Mouse (Mus musculus): ENCODE data around the gene Il15ra. TPM values are rescaled to one million over a fixed set of nuclear protein-coding genes. Genes with fewer than 3 reads are reported as not detected.
A peak's percentile ranks its signal among the peaks of the same experiment; 100 is the strongest.

The Il15ra gene
- polyA plus RNA-seq (2015; fragmentation: Nextera tagmentation; extraction: Ambion mirVana), result 16.0 and 19.2 TPM in 2 replicates

DNA sequence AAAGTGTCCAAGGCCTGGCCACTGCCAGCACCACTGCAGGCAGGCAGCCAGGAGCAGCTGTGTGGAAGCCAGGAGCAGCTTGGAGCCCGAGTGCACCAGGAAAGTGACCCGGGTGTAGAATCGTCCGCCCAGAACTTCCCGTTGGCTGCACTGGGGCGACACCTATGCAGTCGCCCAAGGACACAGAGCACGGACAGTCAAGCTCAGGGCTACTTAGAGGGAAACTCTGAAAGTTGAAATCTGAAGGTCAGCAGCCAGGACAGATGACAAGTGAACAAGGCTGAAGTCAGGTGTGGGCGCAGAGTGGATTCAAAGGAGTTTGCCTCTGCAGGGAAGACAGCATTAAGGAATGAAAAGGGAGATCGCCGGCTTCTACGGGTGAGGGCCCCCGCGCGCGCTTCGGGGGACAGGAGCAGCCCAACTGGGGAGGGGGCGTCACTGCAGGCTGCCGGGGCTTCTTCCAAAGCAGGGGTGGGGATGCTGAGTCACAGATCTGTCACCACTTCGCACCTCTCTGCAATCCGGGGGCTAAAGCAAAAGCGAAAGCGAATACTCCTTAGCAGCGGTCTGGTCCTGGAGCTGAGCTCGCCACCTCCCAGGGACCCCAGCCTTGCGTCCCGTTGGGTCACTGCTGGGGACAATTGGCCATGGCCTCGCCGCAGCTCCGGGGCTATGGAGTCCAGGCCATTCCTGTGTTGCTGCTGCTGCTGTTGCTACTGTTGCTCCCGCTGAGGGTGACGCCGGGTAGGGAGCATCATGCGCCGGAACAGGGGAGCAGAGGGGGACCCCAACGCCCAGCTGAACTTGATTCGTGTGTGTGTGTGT, at the start of gene Il15ra:
TSS of gene Il15ra (plus strand) at position 90 of the 825 bp plus-strand sequence.
- Histone ChIP-seq H3K27me3 (ENCODE audit: control insufficient read depth, insufficient read depth, low read length) (no peaks in the 10 kb centered on the region), H3K4me1 (ENCODE audit: control insufficient read depth, insufficient read depth, low read length) (peaks cover 7% of the 10 kb centered on the region; the same call in 1 of the 2 replicates), H3K4me2 (ENCODE audit: low read depth, low read length) (peak within 1 kb of the TSS; percentile 97), H3K36me3 (ENCODE audit: control insufficient read depth, insufficient read depth) (no peaks in the 10 kb centered on the region), H3K9me3 (replicated peaks; ENCODE audit: control insufficient read depth, low read length) (no peaks in the 10 kb centered on the region), H3K9ac (ENCODE audit: low read length) (peak within 1 kb of the TSS; percentile 79), H3K4me3 (ENCODE audit: low read length) (peak within 1 kb of the TSS; percentile 69), H3K27ac (ENCODE audit: low read length) (peak within 1 kb of the TSS; percentile 88)
- WGBS, result under 1% methylated on average over 37 of the region's 37 CpGs
- peak; percentile 86 for ATAC-seq (replicated peaks; ENCODE audit: extremely low read depth, insufficient read depth, low FRiP score)

- Histone ChIP-seq H3K4me3 (ENCODE audit: low read length) (no peak overlapping the region), H3K4me2 (ENCODE audit: low read depth, low read length) (no peak overlapping the region), H3K9ac (ENCODE audit: low read length) (no peak overlapping the region), H3K9me3 (replicated peaks; ENCODE audit: control insufficient read depth, low read length) (no peaks in the 10 kb centered on the region), H3K27me3 (ENCODE audit: control insufficient read depth, insufficient read depth, low read length) (no peaks in the 10 kb centered on the region), H3K36me3 (ENCODE audit: control insufficient read depth, insufficient read depth) (no peaks in the 10 kb centered on the region), H3K4me1 (ENCODE audit: control insufficient read depth, insufficient read depth, low read length) (no peaks in the 10 kb centered on the region), H3K27ac (ENCODE audit: low read length) (no peak overlapping the region)
- ATAC-seq (replicated peaks; ENCODE audit: extremely low read depth, insufficient read depth, low FRiP score), result 0 out of 2 replicates have a peak, but pooled peaks have one; percentile 29
- WGBS, result 73% methylated on average over 2 of the region's 2 CpGs
These were observed 47.5 kb upstream of the Il15ra start for GRCm38 (mm10) chr2:11657581-11657980.

GRCm38 (mm10) chr2:11659263-11659662, 45.8 kb upstream of the Il15ra start:
- no peaks in the 10 kb centered on the region for H3K27me3 ChIP-seq (ENCODE audit: control insufficient read depth, insufficient read depth, low read length)
- H3K4me2 ChIP-seq (ENCODE audit: low read depth, low read length), result no peak overlapping the region
- H3K9me3 ChIP-seq (replicated peaks; ENCODE audit: control insufficient read depth, low read length), result no peaks in the 10 kb centered on the region
- no peak for ATAC-seq (replicated peaks; ENCODE audit: extremely low read depth, insufficient read depth, low FRiP score)
- H3K4me3 ChIP-seq (ENCODE audit: low read length), result no peak overlapping the region
- no peak overlapping the region for H3K27ac ChIP-seq (ENCODE audit: low read length)
- whole genome bisulfite sequencing, result 37% methylated on average over 2 of the region's 2 CpGs
- no peaks in the 10 kb centered on the region for H3K36me3 ChIP-seq (ENCODE audit: control insufficient read depth, insufficient read depth)
- peaks cover 1% of the 10 kb centered on the region for H3K4me1 ChIP-seq (ENCODE audit: control insufficient read depth, insufficient read depth, low read length)
- no peak overlapping the region for H3K9ac ChIP-seq (ENCODE audit: low read length)

DNA sequence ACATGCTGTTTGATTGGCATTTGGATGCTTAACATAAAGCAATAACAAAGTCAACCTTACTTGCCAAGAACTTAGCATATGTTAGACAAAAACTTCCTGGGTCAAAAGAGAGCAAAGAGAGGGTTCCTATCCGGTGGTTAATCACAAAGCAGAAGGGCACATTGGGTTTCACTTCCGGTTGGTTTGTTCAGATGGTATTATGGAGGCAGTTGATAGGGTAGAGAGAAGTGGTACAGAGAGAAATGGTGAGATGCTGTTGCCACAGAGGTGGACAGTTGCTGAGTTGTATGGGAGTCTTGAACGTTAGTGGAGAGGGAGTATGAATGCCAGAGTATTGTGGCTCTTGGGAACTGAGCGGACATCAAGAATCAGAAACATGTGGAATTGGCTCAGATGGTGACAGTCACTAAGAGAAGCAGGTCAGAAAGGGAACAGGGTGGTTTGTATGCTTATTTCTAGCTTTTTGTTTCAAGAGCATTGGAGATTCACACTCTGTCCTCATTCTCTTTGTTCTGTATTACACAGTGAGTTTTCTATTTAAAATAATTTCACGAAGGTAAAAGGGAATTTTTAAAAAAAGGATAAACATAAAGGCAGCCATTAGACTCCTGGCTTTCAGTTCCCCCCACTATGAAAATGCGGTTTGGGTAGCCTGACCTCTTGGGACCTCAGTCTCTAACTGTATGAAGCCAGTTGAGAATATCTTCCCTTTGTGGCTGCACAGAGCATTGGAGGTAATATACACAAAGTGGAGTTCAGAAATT, 42.8 kb upstream of the Il15ra start:
- no peak for ATAC-seq (replicated peaks; ENCODE audit: extremely low read depth, insufficient read depth, low FRiP score)
- Histone ChIP-seq H3K27ac (ENCODE audit: low read length) (no peak overlapping the region), H3K4me1 (ENCODE audit: control insufficient read depth, insufficient read depth, low read length) (peaks cover 4% of the 10 kb centered on the region), H3K4me3 (ENCODE audit: low read length) (no peak overlapping the region), H3K9me3 (replicated peaks; ENCODE audit: control insufficient read depth, low read length) (no peaks in the 10 kb centered on the region), H3K36me3 (ENCODE audit: control insufficient read depth, insufficient read depth) (no peaks in the 10 kb centered on the region), H3K4me2 (ENCODE audit: low read depth, low read length) (no peak overlapping the region), H3K27me3 (ENCODE audit: control insufficient read depth, insufficient read depth, low read length) (no peaks in the 10 kb centered on the region), H3K9ac (ENCODE audit: low read length) (no peak overlapping the region)
- WGBS, result 67% methylated on average over 6 of the region's 6 CpGs

DNA sequence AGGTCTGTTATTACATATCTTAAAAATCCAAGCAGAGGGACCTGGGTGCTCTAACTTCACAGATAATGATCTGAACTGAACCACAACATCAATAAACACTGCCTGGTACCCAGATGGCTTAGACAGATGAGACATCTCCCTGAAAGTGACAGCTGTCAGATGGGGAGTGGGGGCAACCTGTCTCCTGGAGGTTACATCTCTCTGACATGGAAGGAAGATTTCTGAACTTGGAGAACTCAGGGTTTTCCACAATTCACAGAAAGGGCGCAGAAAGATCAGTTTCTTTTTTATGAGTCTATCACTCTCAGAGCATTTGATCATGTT, 42.2 kb upstream of the Il15ra start:
- H3K9me3 ChIP-seq (replicated peaks; ENCODE audit: control insufficient read depth, low read length), result no peaks in the 10 kb centered on the region
- ATAC-seq (replicated peaks; ENCODE audit: extremely low read depth, insufficient read depth, low FRiP score), result no peak
- H3K36me3 ChIP-seq (ENCODE audit: control insufficient read depth, insufficient read depth), result no peaks in the 10 kb centered on the region
- no peak overlapping the region for H3K27ac ChIP-seq (ENCODE audit: low read length)
- no peak overlapping the region for H3K9ac ChIP-seq (ENCODE audit: low read length)
- no peak overlapping the region for H3K4me2 ChIP-seq (ENCODE audit: low read depth, low read length)
- no peak overlapping the region for H3K4me3 ChIP-seq (ENCODE audit: low read length)
- H3K27me3 ChIP-seq (ENCODE audit: control insufficient read depth, insufficient read depth, low read length), result no peaks in the 10 kb centered on the region
- 90% methylated on average over 1 of the region's 1 CpGs for WGBS
- H3K4me1 ChIP-seq (ENCODE audit: control insufficient read depth, insufficient read depth, low read length), result peaks cover 4% of the 10 kb centered on the region

DNA sequence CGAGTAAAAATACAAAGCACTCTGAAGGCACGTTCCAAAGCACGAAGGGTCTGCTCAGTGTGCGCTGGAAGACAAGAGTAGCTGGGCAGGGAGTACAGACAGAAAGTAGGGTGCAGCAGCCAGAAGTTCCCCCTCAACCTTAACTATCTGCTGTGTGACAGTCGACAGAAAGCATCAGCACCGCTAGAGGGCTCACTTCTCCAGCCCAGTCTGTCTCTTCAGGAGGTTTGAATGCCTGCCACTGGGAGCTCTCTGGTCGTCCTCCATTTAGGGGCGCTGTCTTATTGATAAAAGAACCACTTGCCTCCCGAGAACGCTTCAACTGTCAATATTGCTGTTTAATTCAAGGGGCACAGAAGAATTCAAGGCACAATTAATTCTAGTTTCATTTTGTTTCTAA, 41.1 kb upstream of the Il15ra start:
- Histone ChIP-seq H3K27ac (ENCODE audit: low read length) (no peak overlapping the region), H3K4me1 (ENCODE audit: control insufficient read depth, insufficient read depth, low read length) (peaks cover 4% of the 10 kb centered on the region), H3K4me2 (ENCODE audit: low read depth, low read length) (peak overlapping the region; percentile 61), H3K9me3 (replicated peaks; ENCODE audit: control insufficient read depth, low read length) (no peaks in the 10 kb centered on the region), H3K36me3 (ENCODE audit: control insufficient read depth, insufficient read depth) (no peaks in the 10 kb centered on the region), H3K4me3 (ENCODE audit: low read length) (peak overlapping the region; percentile 37), H3K9ac (ENCODE audit: low read length) (no peak overlapping the region), H3K27me3 (ENCODE audit: control insufficient read depth, insufficient read depth, low read length) (no peaks in the 10 kb centered on the region)
- ATAC-seq (replicated peaks; ENCODE audit: extremely low read depth, insufficient read depth, low FRiP score), result peak; percentile 81
- 4% methylated on average over 10 of the region's 10 CpGs for whole genome bisulfite sequencing

DNA sequence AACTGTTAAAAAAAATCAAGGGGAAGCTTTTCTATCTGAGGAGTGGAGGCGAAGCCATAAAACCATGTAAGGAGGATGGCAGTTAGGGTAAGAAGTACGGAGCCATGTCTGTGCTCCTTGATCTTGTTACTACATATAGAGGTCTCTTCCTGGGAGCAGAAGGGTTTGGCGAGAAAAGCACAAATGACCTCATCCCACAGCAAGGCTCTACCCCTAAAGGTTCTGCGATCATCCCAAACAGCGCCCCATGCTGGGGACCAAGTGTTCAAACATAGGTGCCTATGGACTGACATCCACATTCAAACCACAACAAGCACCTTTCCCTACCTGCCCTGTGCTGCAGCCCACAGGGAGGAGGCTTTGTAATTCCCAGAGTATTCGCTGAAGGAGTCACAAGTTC, 40.7 kb upstream of the Il15ra start:
- 34% methylated on average over 6 of the region's 6 CpGs for WGBS
- Histone ChIP-seq H3K4me2 (ENCODE audit: low read depth, low read length) (peak overlapping the region; percentile 61), H3K9me3 (replicated peaks; ENCODE audit: control insufficient read depth, low read length) (no peaks in the 10 kb centered on the region), H3K9ac (ENCODE audit: low read length) (no peak overlapping the region), H3K27me3 (ENCODE audit: control insufficient read depth, insufficient read depth, low read length) (no peaks in the 10 kb centered on the region), H3K36me3 (ENCODE audit: control insufficient read depth, insufficient read depth) (no peaks in the 10 kb centered on the region), H3K4me1 (ENCODE audit: control insufficient read depth, insufficient read depth, low read length) (peaks cover 4% of the 10 kb centered on the region), H3K4me3 (ENCODE audit: low read length) (peak overlapping the region; percentile 37), H3K27ac (ENCODE audit: low read length) (no peak overlapping the region)
- ATAC-seq (replicated peaks; ENCODE audit: extremely low read depth, insufficient read depth, low FRiP score), result peak; percentile 14; the same call in 1 of the 2 replicates

DNA sequence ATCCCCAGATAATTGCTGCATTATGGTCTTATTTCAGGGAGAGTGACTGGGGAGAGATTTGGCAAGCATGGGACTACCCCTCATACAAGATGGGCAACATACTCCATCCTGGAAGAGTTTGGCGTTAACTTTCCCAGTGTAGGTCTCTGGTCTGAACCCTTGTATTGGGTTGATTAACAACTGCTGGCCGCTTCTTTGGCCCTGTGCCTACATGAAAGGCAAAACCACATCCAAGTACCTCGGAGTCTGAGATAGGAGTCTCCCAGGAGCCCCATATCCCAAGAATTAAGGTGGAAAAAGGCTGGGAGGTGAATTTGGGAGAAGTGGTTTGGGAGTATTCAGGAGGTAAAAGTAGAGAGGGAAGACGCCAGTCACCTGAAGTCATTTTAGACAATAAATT, 40.3 kb upstream of the Il15ra start:
- H3K36me3 ChIP-seq (ENCODE audit: control insufficient read depth, insufficient read depth), result no peaks in the 10 kb centered on the region
- no peak overlapping the region for H3K27ac ChIP-seq (ENCODE audit: low read length)
- no peaks in the 10 kb centered on the region for H3K27me3 ChIP-seq (ENCODE audit: control insufficient read depth, insufficient read depth, low read length)
- peaks cover 4% of the 10 kb centered on the region for H3K4me1 ChIP-seq (ENCODE audit: control insufficient read depth, insufficient read depth, low read length)
- H3K4me3 ChIP-seq (ENCODE audit: low read length), result no peak overlapping the region
- no peaks in the 10 kb centered on the region for H3K9me3 ChIP-seq (replicated peaks; ENCODE audit: control insufficient read depth, low read length)
- no peak overlapping the region for H3K9ac ChIP-seq (ENCODE audit: low read length)
- no peak for ATAC-seq (replicated peaks; ENCODE audit: extremely low read depth, insufficient read depth, low FRiP score)
- 75% methylated on average over 4 of the region's 4 CpGs for WGBS
- no peak overlapping the region for H3K4me2 ChIP-seq (ENCODE audit: low read depth, low read length)

DNA sequence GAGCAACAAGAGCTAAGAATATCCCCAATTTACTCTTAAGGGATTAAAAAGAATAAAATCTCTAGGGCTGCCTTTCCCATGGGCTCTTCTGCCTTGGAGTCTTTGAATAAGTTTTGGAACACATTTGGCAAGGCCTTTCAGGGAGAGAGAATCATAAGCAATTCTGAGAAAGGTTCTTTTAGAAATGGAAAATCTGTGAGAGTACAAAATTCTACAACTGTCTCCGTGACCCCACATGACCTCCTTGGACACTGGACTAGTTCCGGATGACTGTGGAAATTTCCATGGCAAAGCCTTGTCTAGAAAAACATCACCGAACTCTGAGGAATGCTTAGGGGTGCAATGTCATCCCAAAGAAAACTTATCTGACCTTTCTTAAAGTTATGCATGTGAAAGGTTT, 39.8 kb upstream of the Il15ra start:
- no peak for ATAC-seq (replicated peaks; ENCODE audit: extremely low read depth, insufficient read depth, low FRiP score)
- no peak overlapping the region for H3K4me3 ChIP-seq (ENCODE audit: low read length)
- no peak overlapping the region for H3K27ac ChIP-seq (ENCODE audit: low read length)
- no peak overlapping the region for H3K4me2 ChIP-seq (ENCODE audit: low read depth, low read length)
- peaks cover 4% of the 10 kb centered on the region for H3K4me1 ChIP-seq (ENCODE audit: control insufficient read depth, insufficient read depth, low read length)
- no peaks in the 10 kb centered on the region for H3K9me3 ChIP-seq (replicated peaks; ENCODE audit: control insufficient read depth, low read length)
- H3K27me3 ChIP-seq (ENCODE audit: control insufficient read depth, insufficient read depth, low read length), result no peaks in the 10 kb centered on the region
- WGBS, result 81% methylated on average over 3 of the region's 3 CpGs
- no peaks in the 10 kb centered on the region for H3K36me3 ChIP-seq (ENCODE audit: control insufficient read depth, insufficient read depth)
- no peak overlapping the region for H3K9ac ChIP-seq (ENCODE audit: low read length)
